Mouse (Mus musculus) midbrain, embryonic 12.5 days (tissue): Measurements from ENCODE around the gene Pkp1. TPM values are rescaled to one million over a fixed set of nuclear protein-coding genes. Genes with fewer than 3 reads are reported as not detected.

Source experiments
- ATAC-seq: fragments of 200-750 bp; cut with Nextera tagmentation; 2 replicates; pipeline ENCODE4 v1.8.0; 2017; ENCODE audit warnings: low read depth, moderate TSS enrichment, moderate library complexity; ENCODE audit not compliant: low FRiP score
- H3K27ac ChIP-seq: fragments of 300-500 bp; sonication (generic); replicated peaks from 2 replicates; pipeline ENCODE4 v1.5.1; 2016; ENCODE audit warnings: mild to moderate bottlenecking
- H3K27me3 ChIP-seq: fragments of 300-500 bp; sonication (generic); 2 replicates; pipeline ENCODE4 v1.6.1; 2016; ENCODE audit warnings: mild to moderate bottlenecking
- H3K36me3 ChIP-seq: fragments of 300-500 bp; sonication (generic); 2 replicates; pipeline ENCODE4 v1.6.1; 2016
- H3K4me1 ChIP-seq: fragments of 300-500 bp; sonication (generic); 2 replicates; pipeline ENCODE4 v1.6.1; 2016
- H3K4me2 ChIP-seq: fragments of 300-500 bp; sonication (generic); replicated peaks from 2 replicates; pipeline ENCODE4 v1.6.1; 2016; ENCODE audit warnings: mild to moderate bottlenecking, moderate library complexity
- H3K4me3 ChIP-seq: fragments of 300-500 bp; sonication (generic); 2 replicates; pipeline ENCODE4 v1.5.1; 2016; ENCODE audit warnings: mild to moderate bottlenecking
- H3K9ac ChIP-seq: fragments of 300-500 bp; sonication (generic); replicated peaks from 2 replicates; pipeline ENCODE4 v1.6.1; 2016; ENCODE audit warnings: mild to moderate bottlenecking, moderate library complexity
- H3K9me3 ChIP-seq: fragments of 300-500 bp; sonication (generic); 2 replicates; pipeline ENCODE4 v1.6.1; 2016; ENCODE audit warnings: mild to moderate bottlenecking
- WGBS: fragments of 180-500 bp; shearing (Covaris S2); methylation state at CpG from one replicate; pipeline ENCODE4 v1.1.7; 2016; 5-methylcytosine and 5-hydroxymethylcytosine counted together
- polyA plus RNA-seq: library from polyadenylated mRNA; unstranded; fragments of >200 nt; fragmentation: Nextera tagmentation; extraction: Ambion mirVana; gene quantifications from 2 replicates; pipeline ENCODE4 v1.2.1, GENCODE M21; 2016

The Pkp1 gene
- polyA plus RNA-seq, 1 experiment from 2014 or later = 0.10 TPM

- H3K27ac ChIP-seq = no peak overlapping the region
- no peak overlapping the region for H3K9ac ChIP-seq
- no peak overlapping the region for H3K4me3 ChIP-seq
- no peak overlapping the region for H3K4me2 ChIP-seq
- no peaks in the 10 kb centered on the region for H3K36me3 ChIP-seq
- WGBS = 91% methylated on average over 4 of the region's 4 CpGs
- no peak for ATAC-seq
- H3K4me1 ChIP-seq = peaks cover 21% of the 10 kb centered on the region
- H3K27me3 ChIP-seq = peaks cover 4% of the 10 kb centered on the region; the same call in 1 of the 2 replicates
- no peaks in the 10 kb centered on the region for H3K9me3 ChIP-seq
These were observed 65.8 kb downstream of the Pkp1 start for GRCm38 (mm10) chr1:135853200-135853599.

- Histone ChIP-seq H3K4me3 (no peak overlapping the region), H3K9ac (no peak overlapping the region), H3K9me3 (no peaks in the 10 kb centered on the region), H3K36me3 (no peaks in the 10 kb centered on the region), H3K27ac (peak overlapping the region; percentile 7; the same call in 1 of the 2 replicates), H3K27me3 (peaks cover 4% of the 10 kb centered on the region; the same call in 1 of the 2 replicates), H3K4me1 (peaks cover 21% of the 10 kb centered on the region), H3K4me2 (0 out of 2 replicates have a peak overlapping the region, but pooled peaks have one; percentile 17)
- WGBS = 50% methylated on average over 13 of the region's 13 CpGs
- ATAC-seq = peak; percentile 77; the same call in 1 of the 2 replicates
These were observed 66.8 kb downstream of the Pkp1 start for GRCm38 (mm10) chr1:135852044-135852756.

- H3K27ac ChIP-seq = no peak overlapping the region
- H3K4me3 ChIP-seq = no peak overlapping the region
- H3K4me2 ChIP-seq = no peak overlapping the region
- WGBS = 69% methylated on average over 12 of the region's 12 CpGs
- peaks cover 21% of the 10 kb centered on the region for H3K4me1 ChIP-seq
- H3K9ac ChIP-seq = no peak overlapping the region
- H3K36me3 ChIP-seq = no peaks in the 10 kb centered on the region
- no peak for ATAC-seq
- no peaks in the 10 kb centered on the region for H3K9me3 ChIP-seq
- H3K27me3 ChIP-seq = peaks cover 4% of the 10 kb centered on the region; the same call in 1 of the 2 replicates
These were observed 68.1 kb downstream of the Pkp1 start for GRCm38 (mm10) chr1:135850722-135851512.

GRCm38 (mm10) chr1:135847611-135848351 lies 71.2 kb downstream of the Pkp1 start:
- Histone ChIP-seq H3K27me3 (peaks cover 4% of the 10 kb centered on the region; the same call in 1 of the 2 replicates), H3K27ac (no peak overlapping the region), H3K36me3 (no peaks in the 10 kb centered on the region), H3K9ac (no peak overlapping the region), H3K4me1 (peaks cover 17% of the 10 kb centered on the region), H3K4me2 (no peak overlapping the region), H3K4me3 (no peak overlapping the region), H3K9me3 (no peaks in the 10 kb centered on the region)
- WGBS = 86% methylated on average over 17 of the region's 17 CpGs
- no peak for ATAC-seq

GRCm38 (mm10) chr1:135847139-135847562 lies 71.9 kb downstream of the Pkp1 start:
- H3K9me3 ChIP-seq = no peaks in the 10 kb centered on the region
- no peak overlapping the region for H3K9ac ChIP-seq
- no peak overlapping the region for H3K27ac ChIP-seq
- no peak overlapping the region for H3K4me3 ChIP-seq
- 0 out of 2 replicates have a peak, but pooled peaks have one; percentile 9 for ATAC-seq
- H3K36me3 ChIP-seq = no peaks in the 10 kb centered on the region
- 28% methylated on average over 6 of the region's 6 CpGs for WGBS
- peaks cover 11% of the 10 kb centered on the region for H3K4me1 ChIP-seq
- peaks cover 4% of the 10 kb centered on the region; the same call in 1 of the 2 replicates for H3K27me3 ChIP-seq
- no peak overlapping the region for H3K4me2 ChIP-seq

GRCm38 (mm10) chr1:135846632-135847031 lies 72.4 kb downstream of the Pkp1 start:
- WGBS = 78% methylated on average over 5 of the region's 5 CpGs
- Histone ChIP-seq H3K4me1 (peaks cover 5% of the 10 kb centered on the region), H3K36me3 (no peaks in the 10 kb centered on the region), H3K9me3 (no peaks in the 10 kb centered on the region), H3K27ac (no peak overlapping the region), H3K4me2 (no peak overlapping the region), H3K9ac (no peak overlapping the region), H3K27me3 (peaks cover 4% of the 10 kb centered on the region; the same call in 1 of the 2 replicates), H3K4me3 (no peak overlapping the region)
- no peak for ATAC-seq

- no peaks in the 10 kb centered on the region for H3K27me3 ChIP-seq
- H3K9ac ChIP-seq = no peak overlapping the region
- no peaks in the 10 kb centered on the region for H3K36me3 ChIP-seq
- no peak overlapping the region for H3K4me2 ChIP-seq
- ATAC-seq = no peak
- H3K27ac ChIP-seq = no peak overlapping the region
- peaks cover 3% of the 10 kb centered on the region; the same call in 1 of the 2 replicates for H3K4me1 ChIP-seq
- WGBS = 84% methylated on average over 6 of the region's 6 CpGs
- H3K4me3 ChIP-seq = no peak overlapping the region
- no peaks in the 10 kb centered on the region for H3K9me3 ChIP-seq
These were observed 74.5 kb downstream of the Pkp1 start for GRCm38 (mm10) chr1:135844481-135844880.

- ATAC-seq = no peak
These were observed 75.3 kb downstream of the Pkp1 start for GRCm38 (mm10) chr1:135843519-135844262.

GRCm38 (mm10) chr1:135840675-135841395 lies 78.2 kb downstream of the Pkp1 start:
- no peak overlapping the region for H3K4me3 ChIP-seq
- WGBS = 79% methylated on average over 15 of the region's 15 CpGs
- no peaks in the 10 kb centered on the region for H3K9me3 ChIP-seq
- no peak overlapping the region for H3K27ac ChIP-seq
- H3K27me3 ChIP-seq = 0 out of 2 replicates have a peak, but pooled peaks cover 5% of the 10 kb centered on the region
- H3K4me1 ChIP-seq = 0 out of 2 replicates have a peak, but pooled peaks cover 2% of the 10 kb centered on the region
- ATAC-seq = no peak
- H3K9ac ChIP-seq = no peak overlapping the region
- H3K36me3 ChIP-seq = no peaks in the 10 kb centered on the region
- no peak overlapping the region for H3K4me2 ChIP-seq

More at GRCm38 (mm10) chr1:135843519-135844262, 75.3 kb downstream of the Pkp1 start:
- no peak overlapping the region for H3K9ac ChIP-seq
- no peaks in the 10 kb centered on the region for H3K36me3 ChIP-seq
- no peak overlapping the region for H3K4me3 ChIP-seq
- H3K27ac ChIP-seq = no peak overlapping the region
- H3K4me1 ChIP-seq = no peaks in the 10 kb centered on the region
- no peaks in the 10 kb centered on the region for H3K9me3 ChIP-seq
- no peaks in the 10 kb centered on the region for H3K27me3 ChIP-seq
- WGBS = 88% methylated on average over 10 of the region's 10 CpGs
- no peak overlapping the region for H3K4me2 ChIP-seq

GRCm38 (mm10) chr1:135839065-135839464 lies 79.9 kb downstream of the Pkp1 start:
- no peak overlapping the region for H3K4me3 ChIP-seq
- 84% methylated on average over 6 of the region's 6 CpGs for WGBS
- H3K27me3 ChIP-seq = 0 out of 2 replicates have a peak, but pooled peaks cover 5% of the 10 kb centered on the region
- ATAC-seq = no peak
- no peak overlapping the region for H3K9ac ChIP-seq
- no peaks in the 10 kb centered on the region for H3K36me3 ChIP-seq
- H3K9me3 ChIP-seq = no peaks in the 10 kb centered on the region
- 0 out of 2 replicates have a peak, but pooled peaks cover 2% of the 10 kb centered on the region for H3K4me1 ChIP-seq
- no peak overlapping the region for H3K4me2 ChIP-seq
- no peak overlapping the region for H3K27ac ChIP-seq
